10 mouse cellular contexts compared by ENCODE assay signal in genomic region chr1:190137943-190138342, GRCm38 (mm10). TPM values are rescaled to one million over a fixed set of nuclear protein-coding genes. Genes with fewer than 3 reads are reported as not detected.
A peak's percentile ranks its signal among the peaks of the same experiment; 100 is the strongest.
DNase-seq lines count a peak whose midpoint lies in the region; ATAC-seq and TF ChIP-seq lines count a peak whose summit lies in the region.
"Had no signal": no experiment of that assay in that cellular context is flagged by ENCODE, and none has a peak within 500 bp of the region (broad histone marks: within the 10 kb centered on the region; RNA-seq: fewer than 3 reads in every experiment).

No protein-coding gene starts in this region.

- peaks cover 77% of the 10 kb centered on the region for H3K36me3 ChIP-seq in liver, adult 2 months (ENCODE audit: control insufficient read depth, insufficient read depth, low read length)
- peaks cover 7% of the 10 kb centered on the region for H3K36me3 ChIP-seq in liver, embryonic 12.5 days
- no peaks in the 10 kb centered on the region for H3K36me3 ChIP-seq in hindbrain, embryonic 12.5 days
- no peaks in the 10 kb centered on the region; the same call in 1 of the 2 replicates for H3K36me3 ChIP-seq in neural tube, embryonic 13.5 days

- no peak for TF ChIP-seq CTCF in liver, adult 2 months (IDR thresholded peaks at IDR 0.05; ENCODE audit: low read depth, low read length)

- no peaks in the 10 kb centered on the region for H3K27me3 ChIP-seq in liver, adult 2 months (ENCODE audit: control insufficient read depth, insufficient read depth, low read length)
- H3K27me3 ChIP-seq in liver, embryonic 12.5 days (replicated peaks): no peaks in the 10 kb centered on the region
- 0 out of 2 replicates have a peak, but pooled peaks cover 4% of the 10 kb centered on the region for H3K27me3 ChIP-seq in hindbrain, embryonic 12.5 days
- no peaks in the 10 kb centered on the region for H3K27me3 ChIP-seq in neural tube, embryonic 13.5 days

- no peak overlapping the region for H3K9ac ChIP-seq in liver, adult 2 months (ENCODE audit: low read depth, low read length)
- no peak overlapping the region for H3K9ac ChIP-seq in liver, embryonic 12.5 days
- H3K9ac ChIP-seq in hindbrain, embryonic 12.5 days: no peak overlapping the region
- H3K9ac ChIP-seq in neural tube, embryonic 13.5 days: peak overlapping the region; percentile 49

- DNase-seq in liver, adult 2 months (ENCODE audit: extremely low read depth, low read depth, low spot score): no peak
- DNase-seq in cerebellum, postnatal 10 days: peak; percentile 79 to 83
- DNase-seq in T-cell, adult 2 months (ENCODE audit: low spot score): no peak
- no peak for DNase-seq in heart, adult 8-10 months (ENCODE audit: low spot score)
- DNase-seq: lung, adult 18-20 months had no signal

- 85% methylated on average over 10 of the region's 10 CpGs for WGBS in liver, adult 2 months
- WGBS in liver, embryonic 12.5 days (ENCODE audit: insufficient replicate concordance): 85% methylated on average over 10 of the region's 10 CpGs
- WGBS in hindbrain, embryonic 12.5 days: 40% methylated on average over 10 of the region's 10 CpGs
- 17% methylated on average over 10 of the region's 10 CpGs for WGBS in neural tube, embryonic 13.5 days

- H3K4me1 ChIP-seq in liver, adult 2 months (ENCODE audit: control insufficient read depth, insufficient read depth, low read length): peaks cover 25% of the 10 kb centered on the region
- H3K4me1 ChIP-seq in liver, embryonic 12.5 days: no peaks in the 10 kb centered on the region
- peaks cover 52% of the 10 kb centered on the region for H3K4me1 ChIP-seq in hindbrain, embryonic 12.5 days
- peaks cover 73% of the 10 kb centered on the region for H3K4me1 ChIP-seq in neural tube, embryonic 13.5 days (replicated peaks)

- H3K79me2 ChIP-seq in liver, adult 2 months (ENCODE audit: control insufficient read depth, insufficient read depth, low read length): no peaks in the 10 kb centered on the region; the same call in 1 of the 2 replicates

- no peak for TF ChIP-seq POLR2A in liver, adult 2 months (IDR thresholded peaks at IDR 0.05; ENCODE audit: extremely low read depth, insufficient read depth, low read length)

- H3K9me3 ChIP-seq in liver, embryonic 12.5 days (replicated peaks): no peaks in the 10 kb centered on the region
- H3K9me3 ChIP-seq in hindbrain, embryonic 12.5 days (replicated peaks): no peaks in the 10 kb centered on the region
- no peaks in the 10 kb centered on the region for H3K9me3 ChIP-seq in neural tube, embryonic 13.5 days
- H3K9me3 ChIP-seq: heart, embryonic 10.5 days had no signal

- ATAC-seq in liver, embryonic 12.5 days: no peak
- peak; percentile 80 for ATAC-seq in hindbrain, embryonic 12.5 days (ENCODE audit: low FRiP score)
- ATAC-seq in neural tube, embryonic 13.5 days (ENCODE audit: low read depth): peak; percentile 85

- H3K27ac ChIP-seq in liver, adult 2 months (replicated peaks; ENCODE audit: insufficient read depth, low read depth, low read length): 0 out of 2 replicates have a peak overlapping the region, but pooled peaks have one; percentile 13
- no peak overlapping the region for H3K27ac ChIP-seq in liver, embryonic 12.5 days
- peak overlapping the region; percentile 73 for H3K27ac ChIP-seq in hindbrain, embryonic 12.5 days
- H3K27ac ChIP-seq in neural tube, embryonic 13.5 days (replicated peaks): peak overlapping the region; percentile 93
- H3K27ac ChIP-seq: heart, embryonic 10.5 days had no signal

- H3K4me3 ChIP-seq in liver, adult 2 months (ENCODE audit: insufficient read depth, low read depth, low read length): no peak overlapping the region
- H3K4me3 ChIP-seq in liver, embryonic 12.5 days: no peak overlapping the region
- H3K4me3 ChIP-seq in hindbrain, embryonic 12.5 days: no peak overlapping the region
- H3K4me3 ChIP-seq in neural tube, embryonic 13.5 days: no peak overlapping the region
- H3K4me3 ChIP-seq: heart, embryonic 10.5 days had no signal

- H3K4me2 ChIP-seq in liver, embryonic 12.5 days: no peak overlapping the region
- H3K4me2 ChIP-seq in hindbrain, embryonic 12.5 days (replicated peaks): no peak overlapping the region
- H3K4me2 ChIP-seq in neural tube, embryonic 13.5 days: 0 out of 2 replicates have a peak overlapping the region, but pooled peaks have one; percentile 13

RNA-seq across cellular contexts. Expression of gene Prox1, which starts 32.6 kb away (rescaled TPM):
- 20.1 and 27.1 TPM in 2 replicates for total RNA-seq in liver, adult 2 months (2014; rRNA removed)
- 22.2 and 23.0 TPM in 2 replicates for polyA plus RNA-seq in liver, adult 2 months (2012; rRNA removed)
- 7.6 TPM in 2 replicates for polyA plus RNA-seq in liver, embryonic 12.5 days (2016; fragmentation: Nextera tagmentation; extraction: Ambion mirVana)
- 10.8 and 12.5 TPM in 2 replicates for polyA plus RNA-seq in hindbrain, embryonic 12.5 days (2016; fragmentation: Nextera tagmentation; extraction: Ambion mirVana)
- 12.4 and 15.0 TPM in 2 replicates for polyA plus RNA-seq in neural tube, embryonic 13.5 days (2015; fragmentation: Nextera tagmentation; extraction: Ambion mirVana)
- 10 to 100 TPM; 42.2 to 58.7 (median 51.7) TPM for total RNA-seq in heart, adult 8-10 months (2022)
- total RNA-seq: common myeloid progenitor, adult 5-6 weeks had no signal

Comparison
In these comparisons a context has a peak if more than half of its experiments do, and no peak if none do; other contexts are left out.
1. DNase-seq: peak in cerebellum, postnatal 10 days (2 of 2); none in liver, adult 2 months (single experiment), T-cell, adult 2 months (single experiment) and heart, adult 8-10 months (single experiment).